Mouse (Mus musculus) adrenal gland, postnatal 10 days (tissue): ENCODE data around the gene Add3. TPM values are rescaled to one million over a fixed set of nuclear protein-coding genes. Genes with fewer than 3 reads are reported as not detected.

ENCODE experiments used
- DNase-seq: peaks from one replicate; pipeline ENCODE4 v3.0.0; 2021; ENCODE audit warnings: mixed read lengths
- long read RNA-seq, 2 experiments: library from polyadenylated mRNA; stranded (forward); transcript quantifications; one replicate each; pipeline ENCODE4 v2.0.0; 2021
- total RNA-seq, 2 experiments: library from RNA; stranded (reverse); gene quantifications; 2 replicates each; pipeline ENCODE4 v1.2.3; 2021

The Add3 gene
- total RNA-seq, result 10 to 100 TPM; 77.6 to 89.0 TPM
- long read RNA-seq, experiment 1, full-length matches to known transcripts, result 28 of 52 reads
- long read RNA-seq, experiment 1, partial matches to known transcripts, result 15 of 52 reads
- long read RNA-seq, experiment 1, other reads (novel, unspliced or antisense), result 9 of 52 reads
- long read RNA-seq, experiment 2, full-length matches to known transcripts, result 31 of 37 reads
- long read RNA-seq, experiment 2, partial matches to known transcripts, result 1 of 37 reads
- long read RNA-seq, experiment 2, other reads (novel, unspliced or antisense), result 5 of 37 reads

DNA sequence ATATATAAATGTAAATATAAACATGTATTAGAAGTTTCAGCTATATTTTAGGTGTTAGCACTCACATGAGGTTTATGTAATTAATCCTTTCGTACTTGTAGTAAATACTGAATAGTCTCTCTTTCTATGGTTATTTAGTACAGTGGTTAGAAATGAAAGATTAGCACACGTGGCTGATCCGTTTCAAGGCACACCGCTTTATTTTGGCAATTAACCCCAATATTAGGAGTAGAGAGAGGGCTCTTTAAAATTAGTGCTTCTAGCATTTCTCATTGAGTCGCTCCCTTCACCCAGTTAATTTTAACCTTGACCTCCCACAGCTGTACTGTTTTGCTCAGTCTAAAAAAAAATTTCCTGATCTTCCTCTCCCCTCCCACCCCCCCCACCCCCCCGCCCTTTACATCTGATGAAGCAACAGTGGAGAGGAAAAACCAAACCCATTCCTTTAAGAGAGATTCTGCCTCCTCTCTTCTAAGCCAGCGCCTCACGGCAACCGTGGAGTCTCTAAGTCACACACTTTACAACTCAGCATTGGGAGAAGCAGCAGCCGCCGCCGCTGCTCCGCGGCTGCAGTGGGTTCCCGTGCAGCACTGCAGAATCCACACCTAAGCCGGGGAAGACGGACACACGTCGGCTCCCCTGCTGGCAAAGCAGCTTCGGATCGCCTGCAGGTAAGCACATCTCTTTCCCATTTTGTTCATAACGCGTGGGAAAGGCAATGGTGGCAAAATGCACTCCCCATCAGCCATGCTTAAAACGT lies at the start of gene Add3:
Gene Add3, plus strand, starts transcription at position 400 of the 760 bp plus-strand sequence.
- peak; percentile 70 for DNase-seq

GRCm38 (mm10) chr19:53090677-53091076 lies 49.6 kb upstream of the Add3 start:
- DNase-seq, result no peak

- DNase-seq, result no peak
Measured at GRCm38 (mm10) chr19:53092251-53092650, 48.0 kb upstream of the Add3 start.

GRCm38 (mm10) chr19:53093294-53093693 lies 46.9 kb upstream of the Add3 start:
- no peak for DNase-seq

DNA sequence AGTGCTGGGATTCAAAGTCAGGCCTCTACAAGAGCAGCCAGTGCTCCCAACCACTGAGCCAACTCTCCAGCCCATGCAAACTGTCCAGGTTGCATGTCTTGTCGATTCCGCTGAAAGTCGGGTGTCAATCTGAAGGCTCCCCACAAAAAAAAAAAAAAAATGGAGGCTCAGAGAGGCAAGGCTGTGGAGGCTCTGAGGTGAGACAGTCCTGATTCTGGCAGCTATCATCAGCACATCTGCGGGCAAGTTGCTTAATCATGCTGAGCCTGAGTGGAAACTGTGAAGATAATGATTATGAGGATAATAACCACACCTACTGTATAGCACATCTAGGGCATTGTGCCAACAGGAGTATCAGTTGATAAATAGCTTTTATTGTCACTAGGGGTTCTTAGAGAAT lies 45.6 kb upstream of the Add3 start:
- no peak for DNase-seq

DNA sequence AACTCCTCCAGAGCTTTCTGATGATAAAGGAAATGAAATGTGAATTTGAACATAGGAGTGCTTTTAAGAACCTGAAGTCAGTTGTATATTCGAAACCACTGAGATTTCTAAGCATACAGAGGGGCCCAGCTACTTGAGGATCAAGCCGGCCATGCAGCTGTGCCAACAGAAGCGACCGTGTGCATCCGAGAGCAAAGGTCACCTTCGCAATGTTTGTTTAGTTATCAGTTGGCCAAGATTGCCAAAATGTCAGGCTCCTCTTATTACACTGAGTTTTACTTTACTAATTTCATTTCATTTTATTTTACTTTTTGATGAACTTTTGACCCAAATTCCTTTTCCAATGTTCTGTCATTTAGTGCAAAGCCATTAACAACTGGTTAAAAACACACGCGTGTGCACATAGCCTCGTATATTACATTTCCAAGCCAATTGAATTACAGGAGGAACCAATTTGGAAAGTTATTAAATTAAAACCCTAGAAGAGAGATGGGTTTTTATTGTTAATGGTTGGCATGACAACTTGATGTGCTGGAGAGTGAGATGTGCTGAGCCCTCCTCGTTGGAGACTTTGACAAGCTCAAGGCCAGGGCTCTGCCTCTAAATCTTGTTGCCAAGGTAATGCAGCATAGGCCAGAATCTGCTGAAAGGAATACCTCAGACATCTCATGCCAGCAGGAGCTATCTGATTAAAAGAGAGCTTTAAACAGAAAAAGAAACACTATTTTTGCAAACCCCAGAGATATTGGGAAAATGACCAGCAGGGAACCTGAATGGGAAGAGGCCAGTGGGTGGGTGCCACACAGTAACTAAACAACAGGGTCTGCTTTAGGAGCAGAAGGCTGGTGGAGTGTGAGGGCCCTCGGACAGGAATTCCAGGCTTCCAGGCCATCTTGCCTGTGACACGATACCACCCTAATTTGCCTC lies 38.6 kb upstream of the Add3 start:
- no peak for DNase-seq

DNA sequence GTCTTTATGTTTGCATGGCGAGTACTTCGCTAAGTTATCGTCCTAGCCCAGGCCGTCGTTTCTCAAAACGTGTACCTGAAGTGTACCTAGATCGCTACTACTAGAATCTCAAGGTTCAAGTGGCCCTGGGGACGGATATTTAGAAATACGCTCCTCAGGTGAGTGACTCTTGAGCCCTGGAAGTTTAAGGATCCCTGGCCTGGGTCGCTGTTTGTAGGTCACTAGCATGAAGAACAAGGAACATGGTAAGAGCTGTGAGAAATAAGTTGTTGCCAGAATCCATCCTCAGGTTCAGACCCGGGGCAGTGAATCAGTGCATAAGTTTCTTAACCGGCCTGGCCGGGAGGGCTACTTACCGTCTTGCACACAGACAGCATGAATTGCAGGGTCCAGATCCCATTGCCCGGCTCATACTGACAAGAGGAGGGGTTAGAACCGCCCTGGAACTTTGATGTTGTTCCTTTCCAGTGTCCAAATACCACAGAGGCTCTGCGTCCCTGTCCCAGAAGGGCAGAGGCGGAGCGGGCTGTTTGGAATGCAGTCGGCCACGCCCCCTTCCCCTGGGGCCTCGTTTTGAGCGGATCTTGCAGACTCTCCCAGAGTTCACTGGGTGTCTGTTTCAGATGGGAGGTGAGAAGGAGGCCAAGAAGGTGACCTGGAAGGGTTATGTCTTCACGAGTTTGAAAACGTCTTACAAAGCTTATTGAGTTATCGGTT lies 34.7 kb upstream of the Add3 start:
- peak; percentile 92 for DNase-seq

DNA sequence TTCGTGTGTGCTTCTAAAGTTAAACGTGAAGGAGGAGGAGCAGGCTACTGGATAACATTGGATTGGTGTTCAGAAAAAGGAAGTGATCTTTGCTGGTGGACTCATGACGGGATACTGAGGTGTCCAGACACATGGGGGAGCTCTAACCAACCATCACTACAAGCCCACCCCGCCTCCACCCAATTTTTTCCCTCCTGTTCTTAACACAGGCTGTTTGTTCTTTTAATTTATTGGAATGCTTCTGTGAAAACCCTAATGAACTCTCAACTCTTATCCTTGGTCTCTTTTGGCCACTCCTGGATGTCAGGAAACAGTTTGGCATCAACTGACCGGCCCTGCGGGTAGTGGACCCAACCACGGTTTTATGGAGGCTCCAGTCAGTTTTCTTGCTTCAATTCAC lies 33.3 kb upstream of the Add3 start:
- peak; percentile 28 for DNase-seq

- peak; percentile 44 for DNase-seq
Measured at GRCm38 (mm10) chr19:53107361-53108247, 32.6 kb upstream of the Add3 start.

GRCm38 (mm10) chr19:53111996-53112590 lies 28.1 kb upstream of the Add3 start:
- DNase-seq, result no peak

- no peak for DNase-seq
Measured at GRCm38 (mm10) chr19:53119255-53119795, 20.9 kb upstream of the Add3 start.

DNA sequence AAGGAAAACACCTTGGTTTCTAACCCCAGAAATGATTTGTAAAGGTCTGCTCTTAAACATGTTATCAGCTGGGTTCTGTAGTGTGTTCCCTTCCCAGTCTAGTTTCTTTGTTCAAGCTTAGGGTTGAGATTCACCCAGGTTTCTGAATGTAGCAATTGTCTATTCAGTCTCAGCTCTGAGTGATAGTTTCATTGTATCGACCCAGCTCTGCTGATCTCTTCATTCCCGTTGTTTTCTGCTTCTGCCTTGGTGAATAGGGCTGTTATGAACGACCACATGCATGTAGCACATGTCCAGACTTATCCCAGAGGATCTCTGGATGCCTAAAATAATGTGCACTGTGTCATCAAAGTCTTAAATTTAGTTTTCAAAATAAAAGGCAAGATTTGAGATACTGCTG lies 19.8 kb upstream of the Add3 start:
- no peak for DNase-seq

DNA sequence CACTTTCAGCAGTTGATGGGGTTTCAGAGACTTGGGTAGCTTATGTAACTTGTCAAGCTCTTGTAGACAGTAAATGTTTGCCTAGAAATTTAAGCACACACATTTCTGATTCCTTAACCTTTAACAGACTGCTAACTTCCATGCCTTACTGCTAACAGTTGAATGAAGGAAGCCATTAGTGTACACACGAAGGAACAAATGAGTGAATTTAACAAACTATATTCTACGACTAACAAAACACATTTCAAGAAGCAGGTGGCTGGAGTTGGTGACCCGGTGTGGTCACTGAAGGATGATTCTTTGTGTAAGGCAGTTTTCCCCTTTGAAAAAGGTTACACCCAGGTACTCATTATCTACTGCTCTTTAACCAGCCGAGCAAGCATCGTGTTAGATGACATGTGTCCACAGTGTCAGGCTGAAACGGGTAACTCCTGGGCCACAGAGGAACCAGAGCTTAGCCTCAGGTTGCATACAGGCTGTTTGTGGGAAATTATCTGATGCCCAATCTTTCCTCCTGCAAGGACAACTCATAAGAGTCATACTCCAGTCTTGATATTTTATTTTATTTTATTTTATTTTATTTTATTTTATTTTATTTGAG lies 17.5 kb upstream of the Add3 start:
- DNase-seq, result no peak

GRCm38 (mm10) chr19:53123301-53123700 lies 16.9 kb upstream of the Add3 start:
- no peak for DNase-seq

GRCm38 (mm10) chr19:53125679-53126078 lies 14.6 kb upstream of the Add3 start:
- DNase-seq, result no peak

DNA sequence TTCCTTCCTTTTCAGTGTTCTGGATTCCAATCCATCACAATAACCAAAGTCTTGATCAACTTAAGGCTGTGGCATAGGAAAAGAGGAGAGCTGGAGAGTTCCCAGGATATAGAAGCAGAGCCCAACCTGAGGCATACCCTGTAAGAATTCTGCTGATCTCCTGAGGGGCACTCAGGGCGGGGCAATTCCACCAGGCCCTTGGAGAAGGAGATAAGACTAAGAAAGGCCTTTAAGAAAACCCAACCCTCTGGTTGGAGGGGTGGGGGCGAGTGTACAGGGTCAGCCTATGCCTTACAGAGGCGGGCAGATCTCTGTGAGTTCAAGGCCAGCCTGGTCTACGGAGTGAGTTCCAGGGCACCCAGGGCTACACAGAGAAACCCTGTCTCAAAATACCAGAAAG lies 13.7 kb upstream of the Add3 start:
- DNase-seq, result no peak

- no peak for DNase-seq
Measured at GRCm38 (mm10) chr19:53127320-53128291, 12.6 kb upstream of the Add3 start.

- DNase-seq, result no peak
Measured at GRCm38 (mm10) chr19:53128494-53129337, 11.5 kb upstream of the Add3 start.
